Mouse (Mus musculus) midbrain, embryonic 15.5 days (tissue): ENCODE measurements around the gene Snap29. TPM values are rescaled to one million over a fixed set of nuclear protein-coding genes. Genes with fewer than 3 reads are reported as not detected.

Source experiments
- ATAC-seq: fragments of 200-750 bp; cut with Nextera tagmentation; replicated peaks from 2 replicates; pipeline ENCODE4 v1.8.0; 2017; ENCODE audit warnings: moderate TSS enrichment
- H3K27ac ChIP-seq: fragments of 300-500 bp; sonication (generic); 2 replicates; pipeline ENCODE4 v1.5.1; 2015; ENCODE audit warnings: mild to moderate bottlenecking, inconsistent platforms
- H3K27me3 ChIP-seq: fragments of 300-500 bp; sonication (generic); replicated peaks from 2 replicates; pipeline ENCODE4 v1.6.1; 2015; ENCODE audit warnings: inconsistent platforms
- H3K36me3 ChIP-seq: fragments of 300-500 bp; sonication (generic); replicated peaks from 2 replicates; pipeline ENCODE4 v1.6.1; 2015; ENCODE audit warnings: inconsistent platforms
- H3K4me1 ChIP-seq: fragments of 300-500 bp; sonication (generic); 2 replicates; pipeline ENCODE4 v1.6.1; 2015; ENCODE audit warnings: inconsistent platforms
- H3K4me2 ChIP-seq: fragments of 300-500 bp; sonication (generic); 2 replicates; pipeline ENCODE4 v1.6.1; 2015; ENCODE audit warnings: inconsistent platforms, mild to moderate bottlenecking, moderate library complexity
- H3K4me3 ChIP-seq: fragments of 300-500 bp; sonication (generic); 2 replicates; pipeline ENCODE4 v1.5.1; 2015; ENCODE audit warnings: mild to moderate bottlenecking, inconsistent platforms
- H3K9ac ChIP-seq: fragments of 300-500 bp; sonication (generic); 2 replicates; pipeline ENCODE4 v1.6.1; 2015; ENCODE audit warnings: mild to moderate bottlenecking, inconsistent platforms
- H3K9me3 ChIP-seq: fragments of 300-500 bp; sonication (generic); 2 replicates; pipeline ENCODE4 v1.6.1; 2016; ENCODE audit warnings: inconsistent platforms
- WGBS: fragments of 180-500 bp; shearing (Covaris S2); methylation state at CpG from one replicate; pipeline ENCODE4 v1.1.7; 2015; ENCODE audit warnings: mixed read lengths; 5-methylcytosine and 5-hydroxymethylcytosine counted together
- polyA plus RNA-seq: library from polyadenylated mRNA; unstranded; fragments of >200 nt; fragmentation: Nextera tagmentation; extraction: Ambion mirVana; gene quantifications from 2 replicates; pipeline ENCODE4 v1.2.1, GENCODE M21; 2015

Gene Snap29
- 24.5 and 25.1 TPM in 2 replicates for polyA plus RNA-seq

GRCm38 (mm10) chr16:17405736-17406443 lies at the start of gene Snap29, which contains the start of gene Pi4ka:
TSS of gene Snap29 (plus strand) at chr16:17405986.
TSS of gene Pi4ka (minus strand) at chr16:17406314.
- peak within 1 kb of the TSS; percentile 92 for H3K27ac ChIP-seq
- H3K4me3 ChIP-seq: peak within 1 kb of the TSS; percentile 94
- under 1% methylated on average over 58 of the region's 69 CpGs for WGBS
- peaks cover 42% of the 10 kb centered on the region for H3K4me1 ChIP-seq
- no peaks in the 10 kb centered on the region for H3K9me3 ChIP-seq
- H3K36me3 ChIP-seq: no peaks in the 10 kb centered on the region
- H3K9ac ChIP-seq: peak within 1 kb of the TSS; percentile 87
- H3K4me2 ChIP-seq: peak within 1 kb of the TSS; percentile 54
- H3K27me3 ChIP-seq: no peaks in the 10 kb centered on the region
- peak; percentile 98 for ATAC-seq

GRCm38 (mm10) chr16:17356031-17356430 lies 49.8 kb upstream of the Snap29 start:
- Histone ChIP-seq H3K9ac (no peak overlapping the region), H3K27me3 (no peaks in the 10 kb centered on the region), H3K4me1 (no peaks in the 10 kb centered on the region), H3K9me3 (no peaks in the 10 kb centered on the region), H3K36me3 (peaks cover 50% of the 10 kb centered on the region), H3K4me2 (no peak overlapping the region), H3K4me3 (no peak overlapping the region), H3K27ac (no peak overlapping the region)
- ATAC-seq: no peak
- 94% methylated on average over 6 of the region's 6 CpGs for WGBS

GRCm38 (mm10) chr16:17358787-17359186 lies 47.0 kb upstream of the Snap29 start:
- Histone ChIP-seq H3K36me3 (peaks cover 43% of the 10 kb centered on the region), H3K4me3 (no peak overlapping the region), H3K27ac (no peak overlapping the region), H3K9me3 (no peaks in the 10 kb centered on the region), H3K27me3 (no peaks in the 10 kb centered on the region), H3K4me1 (no peaks in the 10 kb centered on the region), H3K9ac (no peak overlapping the region), H3K4me2 (no peak overlapping the region)
- WGBS: 96% methylated on average over 4 of the region's 4 CpGs
- ATAC-seq: no peak

GRCm38 (mm10) chr16:17382306-17382705 lies 23.5 kb upstream of the Snap29 start:
- no peaks in the 10 kb centered on the region for H3K4me1 ChIP-seq
- no peak overlapping the region for H3K4me3 ChIP-seq
- no peak overlapping the region for H3K4me2 ChIP-seq
- H3K9ac ChIP-seq: no peak overlapping the region
- no peak for ATAC-seq
- H3K9me3 ChIP-seq: no peaks in the 10 kb centered on the region
- no peak overlapping the region for H3K27ac ChIP-seq
- H3K36me3 ChIP-seq: peaks cover 40% of the 10 kb centered on the region
- 92% methylated on average over 4 of the region's 4 CpGs for WGBS
- no peaks in the 10 kb centered on the region for H3K27me3 ChIP-seq

GRCm38 (mm10) chr16:17383594-17384326 lies 22.0 kb upstream of the Snap29 start:
- ATAC-seq: no peak
- 95% methylated on average over 2 of the region's 2 CpGs for WGBS
- Histone ChIP-seq H3K9ac (no peak overlapping the region), H3K4me3 (no peak overlapping the region), H3K27ac (no peak overlapping the region), H3K9me3 (no peaks in the 10 kb centered on the region), H3K27me3 (no peaks in the 10 kb centered on the region), H3K36me3 (peaks cover 32% of the 10 kb centered on the region), H3K4me2 (no peak overlapping the region), H3K4me1 (no peaks in the 10 kb centered on the region)

- Histone ChIP-seq H3K27ac (no peak overlapping the region), H3K27me3 (no peaks in the 10 kb centered on the region), H3K9me3 (no peaks in the 10 kb centered on the region), H3K4me2 (no peak overlapping the region), H3K9ac (no peak overlapping the region), H3K4me1 (no peaks in the 10 kb centered on the region), H3K4me3 (no peak overlapping the region), H3K36me3 (peaks cover 4% of the 10 kb centered on the region; the same call in 1 of the 2 replicates)
- no peak for ATAC-seq
- WGBS: 80% methylated on average over 4 of the region's 4 CpGs
These were observed 13.0 kb upstream of the Snap29 start for GRCm38 (mm10) chr16:17392784-17393183.

- no peak for ATAC-seq
- 65% methylated on average over 1 of the region's 1 CpGs for WGBS
These were observed 2.9 kb upstream of the Snap29 start for GRCm38 (mm10) chr16:17402855-17403254.

GRCm38 (mm10) chr16:17405271-17405696 lies 502 bp upstream of the Snap29 start:
- Histone ChIP-seq H3K36me3 (no peaks in the 10 kb centered on the region), H3K27me3 (no peaks in the 10 kb centered on the region), H3K27ac (peak overlapping the region; percentile 92), H3K4me2 (peak overlapping the region; percentile 54), H3K9ac (peak overlapping the region; percentile 74), H3K9me3 (no peaks in the 10 kb centered on the region), H3K4me3 (peak overlapping the region; percentile 94), H3K4me1 (peaks cover 42% of the 10 kb centered on the region)
- ATAC-seq: peak; percentile 88
- under 1% methylated on average over 22 of the region's 22 CpGs for WGBS

More at GRCm38 (mm10) chr16:17402855-17403254, 2.9 kb upstream of the Snap29 start:
- Histone ChIP-seq H3K36me3 (no peaks in the 10 kb centered on the region), H3K9ac (no peak overlapping the region), H3K27ac (no peak overlapping the region), H3K9me3 (no peaks in the 10 kb centered on the region), H3K4me2 (no peak overlapping the region), H3K4me1 (peaks cover 35% of the 10 kb centered on the region), H3K4me3 (no peak overlapping the region), H3K27me3 (no peaks in the 10 kb centered on the region)

- H3K27me3 ChIP-seq: no peaks in the 10 kb centered on the region
- 39% methylated on average over 9 of the region's 9 CpGs for WGBS
- no peaks in the 10 kb centered on the region for H3K9me3 ChIP-seq
- peak overlapping the region; percentile 94 for H3K4me3 ChIP-seq
- peak overlapping the region; percentile 90; the same call in 1 of the 2 replicates for H3K27ac ChIP-seq
- H3K36me3 ChIP-seq: no peaks in the 10 kb centered on the region
- peak overlapping the region; percentile 54 for H3K4me2 ChIP-seq
- peaks cover 38% of the 10 kb centered on the region for H3K4me1 ChIP-seq
- no peak for ATAC-seq
- H3K9ac ChIP-seq: peak overlapping the region; percentile 87
These were observed 886 bp downstream of the Snap29 start for GRCm38 (mm10) chr16:17406512-17407231.

GRCm38 (mm10) chr16:17409046-17409445 lies 3.3 kb downstream of the Snap29 start:
- Histone ChIP-seq H3K4me3 (no peak overlapping the region), H3K36me3 (no peaks in the 10 kb centered on the region), H3K4me2 (no peak overlapping the region), H3K9ac (no peak overlapping the region), H3K4me1 (peaks cover 29% of the 10 kb centered on the region), H3K27ac (no peak overlapping the region), H3K27me3 (no peaks in the 10 kb centered on the region), H3K9me3 (no peaks in the 10 kb centered on the region)
- 90% methylated on average over 2 of the region's 2 CpGs for whole genome bisulfite sequencing
- no peak for ATAC-seq

GRCm38 (mm10) chr16:17410209-17410608 lies 4.4 kb downstream of the Snap29 start:
- no peak overlapping the region for H3K9ac ChIP-seq
- no peaks in the 10 kb centered on the region for H3K27me3 ChIP-seq
- H3K36me3 ChIP-seq: no peaks in the 10 kb centered on the region
- H3K9me3 ChIP-seq: no peaks in the 10 kb centered on the region
- peaks cover 20% of the 10 kb centered on the region for H3K4me1 ChIP-seq
- no peak overlapping the region for H3K27ac ChIP-seq
- no peak overlapping the region for H3K4me3 ChIP-seq
- 80% methylated on average over 4 of the region's 4 CpGs for WGBS
- no peak for ATAC-seq
- no peak overlapping the region for H3K4me2 ChIP-seq

GRCm38 (mm10) chr16:17423021-17423420 lies 17.2 kb downstream of the Snap29 start:
- Histone ChIP-seq H3K36me3 (peaks cover 39% of the 10 kb centered on the region), H3K4me3 (no peak overlapping the region), H3K9ac (no peak overlapping the region), H3K4me2 (no peak overlapping the region), H3K4me1 (no peaks in the 10 kb centered on the region), H3K27ac (no peak overlapping the region), H3K9me3 (no peaks in the 10 kb centered on the region), H3K27me3 (no peaks in the 10 kb centered on the region)
- no peak for ATAC-seq
- WGBS: 84% methylated on average over 3 of the region's 3 CpGs
